25 mouse cellular contexts compared by ENCODE assay signal in the genomic region with DNA sequence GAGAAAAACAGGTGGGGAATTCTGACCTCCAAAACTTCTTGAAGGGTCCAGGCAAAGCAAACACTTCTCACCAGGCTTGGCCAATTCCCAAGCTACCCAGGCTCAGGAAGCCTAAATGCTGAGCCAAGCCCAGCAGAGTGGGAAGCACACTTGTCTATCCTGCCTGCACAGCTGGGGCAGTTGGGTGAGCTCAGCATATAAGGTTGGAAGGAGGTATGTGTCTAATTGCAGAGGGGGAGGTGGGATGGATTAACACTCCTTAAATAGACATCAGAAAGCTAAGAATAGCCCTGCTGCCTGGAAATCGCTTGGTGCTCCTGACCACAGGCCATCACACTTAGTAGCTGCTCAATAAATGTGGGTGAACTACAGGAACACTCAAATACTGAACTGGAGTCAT. TPM values are rescaled to one million over a fixed set of nuclear protein-coding genes. Genes with fewer than 3 reads are reported as not detected.
DNase-seq lines count a peak whose midpoint lies in the region; ATAC-seq and TF ChIP-seq lines count a peak whose summit lies in the region.
"Had no signal": no experiment of that assay in that cellular context is flagged by ENCODE, and none has a peak within 500 bp of the region (broad histone marks: within the 10 kb centered on the region; RNA-seq: fewer than 3 reads in every experiment).

No protein-coding gene starts in this region.

- no peak overlapping the region for H3K4me3 ChIP-seq in heart, embryonic 10.5 days
- H3K4me3 ChIP-seq in heart, embryonic 15.5 days, result no peak overlapping the region
- H3K4me3 ChIP-seq in heart, postnatal 0 days (ENCODE audit: low read depth, low read length), result no peak overlapping the region
- no peak overlapping the region for H3K4me3 ChIP-seq in cerebellum, adult 2 months (replicated peaks; ENCODE audit: insufficient read depth, low read depth, low read length)
- H3K4me3 ChIP-seq: limb, embryonic 12.5 days; lung, embryonic 15.5 days; midbrain, embryonic 10.5 days; midbrain, embryonic 15.5 days; neural tube, embryonic 12.5 days had no signal

- H3K27ac ChIP-seq in heart, embryonic 10.5 days, result peak overlapping the region; percentile 26; the same call in 1 of the 2 replicates
- peak overlapping the region; percentile 72 for H3K27ac ChIP-seq in heart, embryonic 15.5 days
- peak overlapping the region; percentile 54 for H3K27ac ChIP-seq in heart, postnatal 0 days (ENCODE audit: low read depth)
- no peak overlapping the region for H3K27ac ChIP-seq in cerebellum, adult 2 months (ENCODE audit: insufficient read depth, low read length)
- H3K27ac ChIP-seq: hindbrain, embryonic 14.5 days; limb, embryonic 12.5 days; lung, embryonic 15.5 days; midbrain, embryonic 10.5 days; midbrain, embryonic 15.5 days; neural tube, embryonic 12.5 days had no signal

- peaks cover 6% of the 10 kb centered on the region; the same call in 1 of the 2 replicates for H3K36me3 ChIP-seq in heart, embryonic 10.5 days
- no peaks in the 10 kb centered on the region for H3K36me3 ChIP-seq in heart, embryonic 15.5 days
- H3K36me3 ChIP-seq in heart, postnatal 0 days (replicated peaks; ENCODE audit: control insufficient read depth, insufficient read depth, low read length), result peaks cover 14% of the 10 kb centered on the region; the same call in 1 of the 2 replicates
- H3K36me3 ChIP-seq: lung, embryonic 15.5 days; midbrain, embryonic 10.5 days; midbrain, embryonic 15.5 days; neural tube, embryonic 12.5 days had no signal

- intact Hi-C loops in heart, postnatal 25 days (cut with DNase I), result no loop called here

- no peaks in the 10 kb centered on the region for H3K9me3 ChIP-seq in heart, embryonic 10.5 days
- H3K9me3 ChIP-seq in heart, embryonic 15.5 days (replicated peaks), result no peaks in the 10 kb centered on the region
- no peaks in the 10 kb centered on the region for H3K9me3 ChIP-seq in heart, postnatal 0 days (replicated peaks; ENCODE audit: control insufficient read depth, low read length)
- H3K9me3 ChIP-seq: limb, embryonic 12.5 days; lung, embryonic 15.5 days; midbrain, embryonic 10.5 days; midbrain, embryonic 15.5 days; neural tube, embryonic 12.5 days had no signal

- no peak for DNase-seq in heart, embryonic 10.5 days (ENCODE audit: low spot score)
- no peak for DNase-seq in heart, adult 11 months
- DNase-seq in heart, postnatal 25 days (ENCODE audit: low spot score), result no peak
- DNase-seq in heart, postnatal 0 days (ENCODE audit: low spot score), result peak; percentile 67
- no peak for DNase-seq in cerebellum, adult 2 months
- DNase-seq in thymus, postnatal 36 days, result no peak
- DNase-seq: adrenal gland, adult 2 months; adrenal gland, postnatal 36 days; cerebellum, adult 8-10 months; cerebellum, postnatal 25 days; gastrocnemius, postnatal 36 days; right cerebral cortex, adult 18-20 months; thymus, adult 2 months; thymus, postnatal 4 days had no signal

- H3K4me1 ChIP-seq in heart, embryonic 10.5 days, result peaks cover 28% of the 10 kb centered on the region
- peaks cover 52% of the 10 kb centered on the region for H3K4me1 ChIP-seq in heart, embryonic 15.5 days (replicated peaks)
- H3K4me1 ChIP-seq in heart, postnatal 0 days (ENCODE audit: control insufficient read depth, insufficient read depth), result peaks cover 52% of the 10 kb centered on the region
- H3K4me1 ChIP-seq in cerebellum, adult 2 months (ENCODE audit: control insufficient read depth, insufficient read depth, low read length), result peaks cover 2% of the 10 kb centered on the region; the same call in 1 of the 2 replicates
- H3K4me1 ChIP-seq: midbrain, embryonic 15.5 days; neural tube, embryonic 12.5 days had no signal

- no peaks in the 10 kb centered on the region for H3K27me3 ChIP-seq in heart, embryonic 10.5 days (ENCODE audit: insufficient read depth, poor library complexity, severe bottlenecking)
- no peaks in the 10 kb centered on the region for H3K27me3 ChIP-seq in heart, embryonic 15.5 days
- no peaks in the 10 kb centered on the region for H3K27me3 ChIP-seq in heart, postnatal 0 days (ENCODE audit: control insufficient read depth, insufficient read depth, low read length)
- H3K27me3 ChIP-seq in cerebellum, adult 2 months (ENCODE audit: control insufficient read depth, insufficient read depth, low read length), result no peaks in the 10 kb centered on the region
- H3K27me3 ChIP-seq: limb, embryonic 12.5 days; lung, embryonic 15.5 days; midbrain, embryonic 15.5 days; neural tube, embryonic 12.5 days had no signal

- TF ChIP-seq POLR2A in cerebellum, adult 2 months (IDR thresholded peaks at IDR 0.05; ENCODE audit: borderline replicate concordance, insufficient read depth, low read length), result no peak

- ATAC-seq in heart, embryonic 15.5 days (replicated peaks; ENCODE audit: insufficient number of reproducible peaks, insufficient read depth, low FRiP score, low read depth), result peak; percentile 75
- peak; percentile 71 for ATAC-seq in heart, postnatal 0 days (ENCODE audit: insufficient read depth, low read depth)
- ATAC-seq: activated CD4-positive, CD25-positive, alpha-beta regulatory T cell, adult 4 months; forebrain, embryonic 14.5 days; intestine, postnatal 0 days; midbrain, embryonic 15.5 days had no signal

- no peak overlapping the region for H3K4me2 ChIP-seq in heart, embryonic 15.5 days
- H3K4me2 ChIP-seq in heart, postnatal 0 days (ENCODE audit: low read depth, low read length), result no peak overlapping the region
- H3K4me2 ChIP-seq: hindbrain, embryonic 14.5 days; limb, embryonic 12.5 days; liver, embryonic 11.5 days; lung, embryonic 15.5 days; midbrain, embryonic 15.5 days; neural tube, embryonic 12.5 days had no signal

- H3K9ac ChIP-seq in heart, embryonic 15.5 days, result no peak overlapping the region
- no peak overlapping the region for H3K9ac ChIP-seq in heart, postnatal 0 days (replicated peaks; ENCODE audit: low read depth, low read length)
- H3K9ac ChIP-seq: hindbrain, embryonic 14.5 days; limb, embryonic 12.5 days; lung, embryonic 15.5 days; midbrain, embryonic 15.5 days; neural tube, embryonic 12.5 days had no signal

- TF ChIP-seq EP300 in heart, postnatal 0 days (IDR thresholded peaks at IDR 0.05; ENCODE audit: low read depth), result peak; percentile 48; the same call in 1 of the 2 replicates

- TF ChIP-seq CTCF in heart, postnatal 0 days (IDR thresholded peaks at IDR 0.05; ENCODE audit: low read depth), result no peak
- TF ChIP-seq CTCF in cerebellum, adult 2 months (IDR thresholded peaks at IDR 0.05; ENCODE audit: borderline replicate concordance, insufficient read depth, low read depth, low read length), result no peak

- WGBS in heart, embryonic 10.5 days, result 53% methylated on average over 1 of the region's 1 CpGs
- WGBS in heart, embryonic 15.5 days, result 38% methylated on average over 1 of the region's 1 CpGs
- 41% methylated on average over 1 of the region's 1 CpGs for WGBS in heart, postnatal 0 days
- 71% methylated on average over 1 of the region's 1 CpGs for WGBS in cerebellum, adult 2 months

RNA-seq across cellular contexts. Expression of a gene that starts 13.3 kb away (rescaled TPM):
- polyA plus RNA-seq in heart, embryonic 10.5 days (2016; fragmentation: Nextera tagmentation; extraction: Ambion mirVana), result 44.7 and 47.2 TPM in 2 replicates
- polyA plus RNA-seq in heart, embryonic 15.5 days (2015; fragmentation: Nextera tagmentation; extraction: Ambion mirVana), result 78.8 and 81.2 TPM in 2 replicates
- total RNA-seq in heart, postnatal 25 days (2021), result 100 to 1,000 TPM; 135 to 205 TPM
- 164 and 257 TPM in 2 replicates for total RNA-seq in heart, postnatal 0 days (2014; rRNA removed; ENCODE audit: low replicate concordance)
- polyA plus RNA-seq in heart, postnatal 0 days (2015; fragmentation: Nextera tagmentation; extraction: Ambion mirVana), result 57.0 and 66.0 TPM in 2 replicates
- 47.7 and 48.9 TPM in 2 replicates for polyA plus RNA-seq in cerebellum, adult 2 months (2012; rRNA removed)
- polyA plus RNA-seq: activated CD4-positive, CD25-positive, alpha-beta regulatory T cell, adult 4 months had no signal
